Mouse (Mus musculus) kidney, adult 2 months (tissue): ENCODE data around the gene Hoxd8.

ENCODE experiments used
- CTCF ChIP-seq: fragments of 200-500 bp; conservative IDR thresholded peaks from 2 replicates; pipeline ENCODE4 v1.5.1; 2011; ENCODE audit warnings: low read depth, mild to moderate bottlenecking, control low read depth, low read length, moderate library complexity, mixed read lengths; ENCODE audit not compliant: insufficient read depth, insufficient read length
- POLR2A ChIP-seq: fragments of 200-500 bp; IDR thresholded peaks from one replicate; pipeline ENCODE4 v1.6.1; 2011; ENCODE audit warnings: low read depth, low read length, control low read depth

DNA sequence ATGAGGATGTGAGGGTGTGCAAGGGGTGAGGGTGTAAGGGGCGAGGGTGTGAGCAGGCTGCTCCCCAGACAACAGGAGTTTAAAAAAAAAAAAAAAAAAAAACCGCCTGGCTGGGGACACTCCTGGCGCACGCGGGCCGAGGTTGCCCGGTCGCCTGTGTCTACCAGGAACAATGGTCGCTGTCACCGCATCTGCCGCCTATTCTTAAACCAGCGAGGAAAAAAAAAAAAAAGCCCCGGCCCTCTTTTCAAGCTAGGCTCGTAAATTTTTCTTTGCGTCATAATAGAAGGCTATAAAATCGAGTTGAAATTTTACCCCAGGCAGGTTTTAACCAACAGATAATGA, 28.9 kb downstream of the Hoxd8 start:
- no peak for TF ChIP-seq CTCF
- TF ChIP-seq POLR2A, result no peak
